ENCODE assay signal across 12 mouse cellular contexts in genomic region chr3:153659575-153660168, GRCm38 (mm10).
DNase-seq lines count a peak whose midpoint lies in the region; ATAC-seq and TF ChIP-seq lines count a peak whose summit lies in the region.
"Had no signal": no experiment of that assay in that cellular context is flagged by ENCODE, and none has a peak within 500 bp of the region (broad histone marks: within the 10 kb centered on the region; RNA-seq: fewer than 3 reads in every experiment).

No protein-coding gene starts in this region.

- WGBS in embryonic facial prominence, embryonic 10.5 days, result 81% methylated on average over 15 of the region's 15 CpGs
- 40% methylated on average over 15 of the region's 15 CpGs for WGBS in hindbrain, embryonic 13.5 days
- 42% methylated on average over 15 of the region's 15 CpGs for WGBS in midbrain, embryonic 15.5 days

- ATAC-seq in hindbrain, embryonic 13.5 days (ENCODE audit: low FRiP score), result peak; percentile 62; the same call in 1 of the 2 replicates
- peak; percentile 43; the same call in 1 of the 2 replicates for ATAC-seq in midbrain, embryonic 15.5 days (replicated peaks)
- ATAC-seq: lung, postnatal 0 days; Patski had no signal

- H3K27me3 ChIP-seq in embryonic facial prominence, embryonic 10.5 days (replicated peaks; ENCODE audit: low read depth, poor library complexity, severe bottlenecking), result no peaks in the 10 kb centered on the region
- 0 out of 2 replicates have a peak, but pooled peaks cover 6% of the 10 kb centered on the region for H3K27me3 ChIP-seq in hindbrain, embryonic 13.5 days
- no peaks in the 10 kb centered on the region for H3K27me3 ChIP-seq in midbrain, embryonic 15.5 days (replicated peaks)
- H3K27me3 ChIP-seq: liver, embryonic 13.5 days; Patski had no signal

- no peaks in the 10 kb centered on the region for H3K9me3 ChIP-seq in embryonic facial prominence, embryonic 10.5 days
- H3K9me3 ChIP-seq in hindbrain, embryonic 13.5 days, result no peaks in the 10 kb centered on the region
- no peaks in the 10 kb centered on the region for H3K9me3 ChIP-seq in midbrain, embryonic 15.5 days
- H3K9me3 ChIP-seq: heart, embryonic 12.5 days; liver, embryonic 13.5 days had no signal

- peak overlapping the region; percentile 5; the same call in 1 of the 2 replicates for H3K27ac ChIP-seq in embryonic facial prominence, embryonic 10.5 days (replicated peaks)
- H3K27ac ChIP-seq in hindbrain, embryonic 13.5 days, result peak overlapping the region; percentile 60; the same call in 1 of the 2 replicates
- no peak overlapping the region for H3K27ac ChIP-seq in midbrain, embryonic 15.5 days
- H3K27ac ChIP-seq: gastrocnemius, adult 2 months; liver, embryonic 13.5 days had no signal

- H3K4me2 ChIP-seq in hindbrain, embryonic 13.5 days, result no peak overlapping the region
- H3K4me2 ChIP-seq in midbrain, embryonic 15.5 days, result no peak overlapping the region
- H3K4me2 ChIP-seq: heart, embryonic 12.5 days; liver, embryonic 13.5 days had no signal

- DNase-seq in brain, embryonic 14.5 days (ENCODE audit: low read depth), result peak; percentile 72
- no peak for DNase-seq in embryonic facial prominence, embryonic 10.5 days (ENCODE audit: low spot score)
- DNase-seq in liver, result no peak
- DNase-seq in spleen, postnatal 36 days (ENCODE audit: low spot score in 2 of 2), result no peak
- no peak for DNase-seq in layer of hippocampus, adult 8-10 months (ENCODE audit: low spot score in 2 of 2)
- DNase-seq: gastrocnemius, adult 2 months; liver, embryonic 13.5 days had no signal

- no peak for TF ChIP-seq CTCF in brain, embryonic 14.5 days (IDR thresholded peaks at IDR 0.05; ENCODE audit: borderline replicate concordance, extremely low read depth, insufficient read depth, insufficient read length)

- H3K36me3 ChIP-seq in embryonic facial prominence, embryonic 10.5 days (replicated peaks), result no peaks in the 10 kb centered on the region
- no peaks in the 10 kb centered on the region for H3K36me3 ChIP-seq in hindbrain, embryonic 13.5 days
- no peaks in the 10 kb centered on the region for H3K36me3 ChIP-seq in midbrain, embryonic 15.5 days (replicated peaks)
- H3K36me3 ChIP-seq: heart, embryonic 12.5 days; liver, embryonic 13.5 days had no signal

- H3K9ac ChIP-seq in hindbrain, embryonic 13.5 days, result no peak overlapping the region
- no peak overlapping the region for H3K9ac ChIP-seq in midbrain, embryonic 15.5 days
- H3K9ac ChIP-seq: heart, embryonic 12.5 days; liver, embryonic 13.5 days had no signal

- TF ChIP-seq POLR2A in brain, embryonic 14.5 days (IDR thresholded peaks at IDR 0.05; ENCODE audit: borderline replicate concordance, extremely low read depth, insufficient read depth, insufficient read length, poor library complexity, severe bottlenecking), result no peak

- peaks cover 35% of the 10 kb centered on the region for H3K4me1 ChIP-seq in embryonic facial prominence, embryonic 10.5 days
- peaks cover 54% of the 10 kb centered on the region for H3K4me1 ChIP-seq in hindbrain, embryonic 13.5 days (replicated peaks)
- H3K4me1 ChIP-seq in midbrain, embryonic 15.5 days, result peaks cover 29% of the 10 kb centered on the region

- H3K4me3 ChIP-seq in embryonic facial prominence, embryonic 10.5 days, result no peak overlapping the region
- no peak overlapping the region for H3K4me3 ChIP-seq in hindbrain, embryonic 13.5 days
- H3K4me3 ChIP-seq in midbrain, embryonic 15.5 days, result no peak overlapping the region
- H3K4me3 ChIP-seq: gastrocnemius, adult 2 months; heart, embryonic 12.5 days; liver, embryonic 13.5 days had no signal
